Mouse (Mus musculus) testis, adult 2 months (tissue): ENCODE measurements around the gene Commd7.

Experiments
- CTCF ChIP-seq: fragments of 200-500 bp; IDR thresholded peaks from 2 replicates; pipeline ENCODE4 v1.5.1; 2012; ENCODE audit warnings: low read depth, mild to moderate bottlenecking, inconsistent platforms, low read length, moderate library complexity; ENCODE audit not compliant: control insufficient read depth, insufficient read depth, insufficient replicate concordance
- POLR2A ChIP-seq: fragments of 200-500 bp; IDR thresholded peaks from 2 replicates; pipeline ENCODE4 v1.6.1; 2012; ENCODE audit warnings: low read depth, mild to moderate bottlenecking, inconsistent platforms, low read length, moderate library complexity; ENCODE audit not compliant: control insufficient read depth

DNA sequence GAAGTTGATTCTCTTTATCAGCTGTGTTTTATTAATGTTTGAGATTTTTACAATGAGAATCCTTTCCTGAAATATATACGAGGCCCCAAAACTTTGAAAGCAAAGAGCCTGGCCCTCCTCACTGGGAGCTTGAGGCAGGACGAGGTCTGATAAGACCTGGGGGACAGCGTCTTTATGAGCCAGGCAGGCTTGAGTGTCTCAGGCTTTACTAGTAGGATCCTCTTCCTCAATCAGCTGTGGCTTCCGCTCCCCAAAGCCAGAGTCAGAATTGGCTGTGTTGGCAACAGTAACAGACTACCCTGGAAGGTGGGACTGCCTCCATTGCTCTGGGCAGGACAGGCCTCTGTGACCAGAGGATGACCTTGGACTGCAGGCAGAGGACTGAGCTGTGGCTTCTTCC, 64.6 kb downstream of the Commd7 start:
- TF ChIP-seq CTCF, result no peak
- TF ChIP-seq POLR2A, result no peak
